Mouse (Mus musculus) ovary, postnatal 14 days (tissue): ENCODE data around the gene Ank2.

ENCODE experiments used
- DNase-seq: peaks from one replicate; pipeline ENCODE4 v3.0.0; 2022; ENCODE audit warnings: low spot score

Gene Ank2

DNA sequence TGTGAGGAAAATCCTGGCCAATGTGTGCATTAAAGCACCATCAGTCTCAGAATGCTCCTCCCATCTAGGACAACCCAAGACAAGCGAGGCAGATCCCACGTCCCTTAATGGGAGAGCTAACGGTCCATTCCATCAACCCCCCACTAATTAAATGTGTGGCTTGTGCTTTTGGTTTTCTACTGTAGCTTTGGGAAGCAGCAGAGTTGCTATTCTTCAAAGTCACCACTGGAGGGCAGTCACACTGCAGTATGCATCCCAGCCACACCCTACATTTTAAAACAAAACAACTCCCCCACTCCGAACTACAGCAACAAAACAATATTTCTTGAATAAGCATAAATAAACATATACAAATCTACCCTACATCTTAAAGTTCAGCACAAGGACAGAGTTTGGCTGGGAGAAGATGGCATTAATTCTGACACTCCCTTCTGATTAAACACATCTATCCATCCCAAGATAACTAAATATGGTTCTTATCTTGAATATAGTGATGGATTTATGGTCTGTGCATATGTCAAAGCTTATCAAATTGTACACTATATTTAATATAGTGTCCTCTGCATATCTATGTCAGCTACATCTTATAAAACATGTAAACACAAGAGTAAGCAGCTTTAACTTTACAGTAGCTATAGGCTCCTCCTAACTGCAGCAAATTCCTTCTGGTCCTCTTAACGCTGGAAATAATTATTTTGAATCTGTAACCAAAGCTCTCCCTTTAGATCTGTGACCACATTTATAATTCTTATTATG lies 315.0 kb downstream of the Ank2 start:
- DNase-seq = no peak

DNA sequence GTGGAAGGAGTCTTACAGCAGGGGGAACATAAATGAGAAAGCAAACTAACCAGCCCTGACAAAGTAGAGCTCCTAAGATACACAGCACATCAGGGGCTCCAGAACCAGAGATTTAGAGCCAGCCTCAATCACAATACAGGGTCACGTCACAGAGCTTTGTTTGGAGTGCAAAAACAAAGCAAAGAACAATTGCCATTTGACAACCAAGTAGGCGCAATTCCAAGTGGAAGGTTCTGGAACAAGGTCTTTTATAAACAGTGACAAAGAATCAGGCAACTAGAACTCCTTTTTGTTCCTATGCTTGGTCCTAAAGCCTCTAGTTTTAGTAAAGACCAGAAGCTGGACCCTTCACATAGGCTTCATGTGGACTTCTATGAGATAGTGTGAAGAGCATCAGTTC lies 326.5 kb downstream of the Ank2 start:
- DNase-seq = no peak

DNA sequence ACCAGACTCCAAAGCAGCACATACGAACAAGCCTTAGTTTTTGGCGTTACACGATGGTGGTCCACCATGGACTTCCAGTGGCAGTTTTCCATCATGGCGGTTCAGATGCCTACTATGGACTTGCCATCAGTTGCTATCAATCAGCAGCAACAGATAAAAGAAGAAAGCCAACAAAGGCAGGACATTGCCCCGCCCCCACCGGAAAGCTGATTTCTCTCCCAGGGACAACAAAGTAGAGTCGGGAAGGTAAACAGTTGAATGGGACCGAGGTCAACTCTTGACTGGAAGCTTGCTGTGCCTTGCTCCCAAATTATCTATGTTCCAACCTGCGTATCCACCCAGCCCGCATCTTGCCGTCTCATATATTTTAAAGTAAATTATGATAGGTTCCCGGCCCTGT lies 328.9 kb downstream of the Ank2 start:
- DNase-seq = no peak

DNA sequence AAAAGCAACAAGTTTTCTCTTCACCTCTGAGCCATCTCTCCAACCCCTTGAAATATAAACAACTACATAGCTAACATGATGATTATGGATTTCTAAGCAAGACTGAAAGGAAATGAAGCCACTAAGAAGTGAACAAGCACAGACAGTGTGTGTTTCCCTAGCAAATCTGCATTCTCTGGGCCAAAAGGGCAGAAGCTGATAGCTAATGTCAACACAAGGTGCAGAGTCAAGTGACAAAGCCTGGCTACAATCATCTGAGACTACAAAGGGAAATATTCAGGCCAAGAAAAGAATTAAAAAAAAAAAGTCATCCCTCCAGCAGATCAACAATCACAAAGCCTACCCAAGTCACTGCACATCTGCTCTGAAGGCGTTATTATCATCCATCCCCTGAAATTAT lies 330.0 kb downstream of the Ank2 start:
- DNase-seq = no peak

DNA sequence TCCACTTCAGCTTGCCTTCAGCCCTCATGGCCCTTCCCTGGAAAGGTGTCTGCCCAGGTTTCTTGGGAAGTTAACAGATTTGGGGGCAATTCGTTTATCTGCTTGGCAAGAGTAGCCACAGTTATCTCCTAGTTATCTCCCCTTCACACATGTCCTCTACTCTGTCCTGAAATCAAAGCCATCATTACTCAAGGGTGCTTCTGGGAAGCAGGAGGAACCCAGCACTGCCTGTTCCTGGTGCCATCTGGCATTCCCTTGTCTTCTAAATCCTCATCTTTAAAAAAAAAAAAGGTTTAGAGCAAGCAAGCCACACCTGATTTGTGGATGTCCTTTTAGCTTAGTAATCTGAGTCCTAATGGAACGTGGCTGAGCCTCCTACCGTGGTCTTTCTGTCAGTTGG lies 335.4 kb downstream of the Ank2 start:
- DNase-seq = no peak

DNA sequence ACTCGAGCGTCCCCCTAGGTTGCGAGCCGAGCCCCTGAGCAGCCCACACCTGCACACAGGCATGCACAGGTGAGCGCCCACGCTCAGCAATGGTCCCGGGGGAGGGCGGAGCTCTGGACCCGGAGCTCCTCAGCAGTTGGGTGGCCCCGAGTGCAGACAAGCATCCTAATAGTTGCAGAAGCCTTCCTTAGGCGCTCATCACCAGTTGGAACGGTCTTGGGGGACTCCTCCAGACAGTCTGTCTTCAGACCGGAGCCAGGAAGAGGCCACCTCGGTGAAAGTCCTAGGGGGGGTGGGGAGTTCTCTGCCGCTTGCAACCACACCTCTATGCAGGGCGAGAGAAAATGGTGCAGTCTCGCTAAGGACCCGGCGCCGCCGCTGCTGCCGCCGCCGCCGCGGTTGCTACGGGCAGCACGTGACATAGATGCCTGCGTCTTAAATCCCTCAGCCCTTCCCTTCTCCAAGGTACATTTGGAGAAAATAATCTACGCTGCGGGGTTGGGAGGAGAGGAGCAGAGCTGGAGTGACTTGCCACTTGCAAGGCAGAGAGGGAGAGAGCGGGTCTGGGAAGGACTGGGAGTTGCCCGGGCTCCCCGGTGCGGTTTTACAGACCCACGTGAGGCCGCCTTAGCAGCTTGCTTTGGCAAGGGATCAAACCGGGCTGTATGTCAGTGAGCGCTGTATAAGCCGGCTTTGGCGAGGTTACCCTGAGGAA lies 337.0 kb downstream of the Ank2 start:
- DNase-seq = peak; percentile 18

DNA sequence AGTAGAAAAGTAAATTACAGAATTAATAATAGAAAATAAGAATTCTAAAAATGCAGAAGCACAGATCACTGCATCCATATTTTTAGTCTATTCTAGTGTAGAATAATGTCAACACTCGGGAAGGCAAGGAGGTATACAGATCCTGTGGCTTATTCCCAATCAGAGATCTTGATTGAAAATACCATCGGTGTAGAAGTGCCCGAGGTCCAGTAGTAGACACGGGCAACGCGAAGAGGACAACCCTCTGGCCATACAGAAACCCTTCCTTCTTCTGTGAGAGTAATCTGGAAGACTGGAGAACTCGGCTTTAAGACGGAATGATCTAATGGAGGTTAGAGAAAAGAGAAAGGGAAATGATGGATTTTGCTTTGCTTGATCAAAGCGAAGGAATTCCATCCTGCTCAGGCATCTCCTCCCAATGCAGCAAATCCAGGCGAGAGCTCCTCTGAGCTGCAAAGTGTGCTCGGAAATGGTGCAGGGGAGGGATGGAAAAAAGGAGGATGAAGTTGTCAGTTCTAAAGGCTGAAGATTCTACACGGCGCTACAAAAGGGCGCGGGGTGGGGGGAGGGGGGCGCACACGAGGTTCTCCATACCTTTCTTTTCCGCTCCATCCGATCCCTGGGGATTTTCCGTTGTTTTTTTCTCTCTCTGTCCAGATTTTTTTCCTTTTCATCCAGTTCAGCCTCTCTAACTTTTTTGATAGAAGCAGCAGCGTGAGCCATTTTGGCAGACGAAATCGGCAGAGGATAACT lies 337.9 kb downstream of the Ank2 start:
- DNase-seq = no peak

DNA sequence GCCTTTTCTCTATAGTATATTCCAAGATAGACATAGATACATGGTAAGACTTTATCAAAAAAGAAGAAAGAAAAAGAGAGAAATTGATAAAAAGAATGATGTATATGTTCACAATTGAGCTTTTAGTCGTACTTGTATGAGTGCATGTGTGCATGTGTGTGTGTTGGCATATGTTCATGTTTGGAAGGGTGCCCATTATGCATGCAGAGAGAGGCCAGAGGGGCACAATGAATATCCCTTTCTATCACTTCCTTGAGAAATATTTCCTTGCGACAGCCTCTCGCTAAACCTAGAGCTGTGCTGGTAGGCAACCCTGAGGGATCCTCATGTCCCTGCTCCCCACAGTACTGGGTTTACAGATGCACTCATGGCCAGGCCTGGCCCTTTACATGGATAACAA lies 341.4 kb downstream of the Ank2 start:
- no peak for DNase-seq

DNA sequence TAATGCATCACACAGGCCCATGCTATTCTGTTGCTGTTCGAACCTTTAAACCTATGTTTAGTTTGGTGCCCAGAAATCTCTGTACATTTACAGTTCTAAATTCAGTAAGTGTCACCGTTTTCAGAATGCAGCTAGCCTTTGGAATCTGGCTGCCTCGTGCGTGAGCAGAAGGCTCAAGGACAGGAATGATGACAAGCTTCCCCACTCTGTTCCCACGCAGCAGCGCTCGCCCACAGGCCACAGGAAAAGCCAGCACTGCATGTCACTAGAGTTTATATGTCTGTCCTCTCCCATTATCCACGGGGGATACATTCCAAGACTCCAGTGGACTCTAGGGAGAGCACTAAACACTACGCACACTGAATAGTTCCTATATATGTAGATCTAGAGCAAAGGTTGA lies 343.1 kb downstream of the Ank2 start:
- no peak for DNase-seq

DNA sequence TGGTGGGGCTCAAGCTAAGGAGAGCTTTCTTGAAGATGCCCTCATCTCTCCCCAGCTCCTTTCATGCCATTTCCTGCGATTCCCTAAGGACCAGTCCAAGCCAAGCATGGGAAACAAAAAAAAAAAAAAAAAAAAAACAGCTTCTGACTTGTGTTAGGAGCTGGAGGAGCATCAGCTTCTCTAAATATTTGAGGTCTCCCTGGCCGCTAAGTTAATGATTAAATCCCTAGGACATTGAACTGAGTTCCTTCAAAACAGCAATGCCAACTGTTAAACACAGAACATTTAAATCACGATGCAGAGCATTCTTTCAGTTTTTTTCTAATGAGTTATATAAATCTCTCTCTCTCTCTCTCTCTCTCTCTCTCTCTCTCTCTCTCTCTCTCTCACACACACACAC lies 345.3 kb downstream of the Ank2 start:
- no peak for DNase-seq

DNA sequence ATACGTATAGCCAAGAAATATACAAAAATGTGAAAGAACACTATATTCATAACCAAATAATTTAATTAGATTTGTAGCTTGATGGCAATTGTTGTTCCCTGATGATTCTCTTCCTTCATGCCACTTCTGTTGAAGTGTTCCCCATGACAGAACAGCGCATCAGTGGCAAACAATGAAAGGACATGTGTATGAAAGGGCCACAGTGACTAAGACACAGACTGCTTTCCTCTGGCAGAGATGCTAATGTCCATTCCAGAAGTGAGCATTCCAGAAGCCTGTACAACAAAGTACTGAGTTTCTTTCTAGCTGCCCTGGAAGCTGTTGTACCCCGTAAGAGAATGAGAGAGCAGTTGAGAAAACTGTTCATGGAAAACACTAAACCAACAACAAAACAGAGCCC lies 345.7 kb downstream of the Ank2 start:
- DNase-seq = no peak

DNA sequence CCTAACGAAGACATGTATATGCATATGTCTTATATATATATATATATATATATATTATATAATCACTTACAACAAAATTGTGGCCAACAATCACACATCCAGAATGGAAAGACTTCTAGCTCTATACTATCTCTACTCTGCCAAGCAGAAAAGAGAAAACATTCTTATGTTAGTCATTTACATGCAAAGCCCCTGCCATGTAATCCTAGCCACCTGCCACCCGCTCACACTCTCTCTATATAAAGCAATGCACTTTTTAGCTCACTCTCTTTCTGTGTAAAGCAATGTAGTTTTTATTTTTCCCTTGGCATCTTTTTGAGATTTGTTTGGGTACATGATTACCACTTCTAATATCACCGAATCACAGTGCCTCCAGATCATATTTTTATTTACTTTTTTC lies 350.5 kb downstream of the Ank2 start:
- DNase-seq = no peak

DNA sequence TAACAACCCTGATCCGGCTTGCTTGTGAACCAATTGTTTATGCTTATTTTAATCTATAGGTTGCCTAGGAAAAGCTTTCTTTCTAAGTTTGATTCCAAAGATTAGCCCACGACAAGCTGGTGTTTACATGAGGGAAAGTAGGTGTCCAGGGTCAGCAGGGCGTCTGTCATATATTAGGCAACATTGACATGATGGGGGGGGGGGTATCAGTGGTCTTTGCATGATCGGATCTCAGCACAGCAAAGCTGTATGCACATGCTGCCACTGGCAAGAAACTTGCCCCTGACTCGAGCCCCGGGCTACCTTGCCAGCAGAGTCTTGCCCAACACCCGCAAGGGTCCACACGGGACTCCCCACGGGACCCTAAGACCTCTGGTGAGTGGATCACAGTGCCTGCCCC lies 358.6 kb downstream of the Ank2 start:
- DNase-seq = no peak

DNA sequence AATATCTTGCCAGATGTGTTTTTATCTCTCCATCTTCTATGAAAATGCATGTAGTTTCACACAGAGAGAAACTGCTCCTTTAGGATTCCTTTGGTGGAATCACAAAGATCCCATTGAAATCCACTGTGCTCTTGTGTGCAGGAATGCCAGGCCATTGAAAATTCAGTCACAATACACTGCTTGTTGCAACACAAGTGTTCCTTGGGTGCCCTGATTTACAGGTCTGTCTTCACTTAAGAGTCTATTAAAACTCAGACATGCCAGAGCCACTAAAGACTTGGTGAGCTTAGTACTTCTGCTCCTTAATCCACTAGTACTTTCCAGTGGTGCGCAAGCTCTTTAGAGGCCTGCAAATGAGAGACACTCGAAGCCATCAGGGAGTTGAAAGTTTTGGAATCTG lies 359.5 kb downstream of the Ank2 start:
- no peak for DNase-seq

DNA sequence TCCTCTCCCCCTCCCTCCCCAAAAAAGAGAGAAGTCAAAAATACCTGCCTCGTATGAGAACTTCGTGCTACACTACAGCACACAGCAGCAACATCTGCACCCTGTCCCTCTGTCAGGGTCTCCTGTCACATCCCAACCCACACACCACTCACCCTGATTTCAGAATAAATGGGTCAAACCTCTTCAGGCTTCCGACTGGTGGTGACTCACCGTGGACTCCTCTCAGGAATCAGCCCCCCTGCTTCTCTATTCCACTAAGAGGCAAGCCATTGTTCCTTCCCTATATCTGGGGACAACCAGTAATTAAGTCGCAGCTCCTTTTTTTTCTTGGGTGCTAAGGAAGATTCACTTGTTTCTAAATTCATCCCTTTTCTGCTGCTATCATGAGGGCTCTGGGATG lies 361.6 kb downstream of the Ank2 start:
- no peak for DNase-seq

DNA sequence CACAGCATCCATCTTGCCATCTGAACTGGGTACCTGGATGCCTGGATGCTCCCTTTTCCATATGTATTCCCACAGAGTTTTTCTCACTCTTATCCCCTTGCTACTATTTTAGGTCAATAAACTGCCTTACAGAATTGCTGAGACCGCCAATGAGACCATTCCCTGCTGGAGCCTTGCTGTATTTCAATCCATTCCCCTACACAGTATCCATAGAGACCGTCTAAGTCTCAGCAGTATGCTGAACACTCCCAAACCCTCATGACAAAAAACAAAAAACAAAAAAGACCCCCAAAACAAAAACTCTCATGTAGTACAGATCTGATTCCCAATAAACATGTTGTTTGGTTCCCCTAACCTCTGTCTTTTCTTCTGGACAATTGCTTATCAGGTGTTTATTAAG lies 365.1 kb downstream of the Ank2 start:
- no peak for DNase-seq

DNA sequence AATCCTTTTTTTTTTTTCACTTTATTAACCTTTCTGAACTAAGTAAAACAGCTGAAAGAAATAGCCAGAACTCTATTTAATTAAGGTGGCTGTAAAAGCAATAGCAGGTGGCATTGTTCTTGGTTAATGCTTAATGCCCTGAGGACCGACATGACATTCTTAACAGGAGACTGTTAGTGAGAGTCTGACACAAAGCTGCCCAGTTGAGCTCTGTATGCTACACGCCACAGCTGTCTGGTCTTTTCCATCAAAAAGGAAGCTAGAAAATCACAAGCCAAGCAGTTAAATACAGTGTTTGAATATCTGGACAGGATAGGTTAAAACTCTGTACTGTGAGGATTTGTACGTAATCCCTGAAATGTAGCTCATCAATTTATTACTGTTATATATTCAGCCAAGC lies 368.1 kb downstream of the Ank2 start:
- no peak for DNase-seq

DNA sequence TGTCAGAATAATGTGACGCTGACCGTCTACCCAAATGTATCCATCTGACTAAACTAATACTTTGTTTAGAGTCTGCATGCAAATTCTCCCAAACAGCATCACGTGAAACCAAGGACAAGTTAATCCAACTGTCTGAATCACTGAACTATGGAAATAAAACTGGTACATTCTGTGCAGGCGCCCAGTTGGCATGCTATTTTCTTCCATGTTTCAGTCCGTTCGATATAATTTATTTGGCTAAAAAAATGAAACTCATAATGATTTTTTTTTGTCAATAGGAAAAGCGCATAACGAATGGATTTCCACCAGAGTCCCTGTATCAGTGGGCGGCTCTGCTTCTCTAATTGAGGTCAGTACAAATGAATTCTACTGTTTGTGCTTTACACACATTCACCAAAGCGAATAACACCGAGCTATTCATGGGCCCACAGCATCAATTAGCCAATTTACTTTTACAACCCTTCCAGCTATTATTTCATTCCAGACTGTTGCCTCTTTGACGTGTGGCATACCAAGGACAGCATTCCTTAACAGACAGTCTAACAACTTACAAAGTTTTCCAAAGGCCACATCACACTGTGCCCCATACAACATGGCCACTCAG lies 368.9 kb downstream of the Ank2 start:
- no peak for DNase-seq

DNA sequence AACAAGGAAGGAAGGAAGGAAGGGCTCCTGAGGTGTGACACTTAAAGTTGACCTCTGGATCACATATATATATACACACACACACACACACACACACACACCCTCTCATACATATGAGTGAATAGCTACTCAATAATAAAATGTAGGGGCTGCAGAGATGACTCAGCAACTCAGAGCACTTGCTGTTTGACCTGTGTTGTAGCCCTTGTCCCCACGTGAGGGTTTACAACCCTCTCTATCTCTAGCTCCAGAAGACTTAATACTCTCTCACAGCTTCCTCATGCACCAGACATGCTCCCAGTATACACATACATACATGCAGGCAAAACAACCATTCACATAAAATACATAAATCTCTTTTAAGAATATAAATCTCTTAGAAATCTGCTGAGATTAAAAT lies 369.4 kb downstream of the Ank2 start:
- DNase-seq = no peak

DNA sequence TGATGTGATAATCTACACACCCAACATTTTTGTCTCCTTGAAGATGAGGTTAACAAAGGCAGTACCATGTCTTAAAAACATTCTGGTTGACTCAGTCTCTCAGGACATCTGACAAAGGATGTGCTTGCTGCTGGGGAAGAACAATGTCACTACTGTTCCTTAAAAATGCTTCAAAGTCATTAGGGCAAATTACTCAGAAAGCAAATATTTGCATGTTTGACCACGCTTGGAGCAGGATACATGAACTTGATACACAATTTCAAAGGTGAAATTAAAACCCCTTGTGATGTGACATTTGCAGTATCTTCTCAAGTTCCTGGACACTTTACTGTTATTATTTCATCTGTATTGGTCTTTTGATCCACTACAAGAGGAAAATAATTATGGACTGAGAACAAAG lies 371.5 kb downstream of the Ank2 start:
- DNase-seq = no peak

DNA sequence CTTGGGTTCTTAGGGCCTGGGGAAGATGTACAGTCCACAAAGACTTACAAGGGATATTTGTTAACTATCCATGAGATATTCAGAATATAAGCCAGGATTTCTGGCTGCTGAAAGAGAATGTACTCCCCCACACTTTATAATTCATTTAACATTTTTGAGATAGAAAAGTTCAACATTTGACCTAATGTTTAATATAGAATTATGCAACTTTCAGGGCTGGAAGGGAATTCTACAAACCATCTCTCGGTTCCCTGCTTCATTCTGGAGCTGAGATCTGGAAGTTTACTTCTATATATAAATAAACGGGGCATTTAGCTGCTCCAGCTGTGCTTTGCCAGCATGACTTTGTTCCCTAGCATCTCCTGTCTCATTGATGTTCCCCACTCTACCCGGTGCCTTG lies 372.9 kb downstream of the Ank2 start:
- DNase-seq = no peak

DNA sequence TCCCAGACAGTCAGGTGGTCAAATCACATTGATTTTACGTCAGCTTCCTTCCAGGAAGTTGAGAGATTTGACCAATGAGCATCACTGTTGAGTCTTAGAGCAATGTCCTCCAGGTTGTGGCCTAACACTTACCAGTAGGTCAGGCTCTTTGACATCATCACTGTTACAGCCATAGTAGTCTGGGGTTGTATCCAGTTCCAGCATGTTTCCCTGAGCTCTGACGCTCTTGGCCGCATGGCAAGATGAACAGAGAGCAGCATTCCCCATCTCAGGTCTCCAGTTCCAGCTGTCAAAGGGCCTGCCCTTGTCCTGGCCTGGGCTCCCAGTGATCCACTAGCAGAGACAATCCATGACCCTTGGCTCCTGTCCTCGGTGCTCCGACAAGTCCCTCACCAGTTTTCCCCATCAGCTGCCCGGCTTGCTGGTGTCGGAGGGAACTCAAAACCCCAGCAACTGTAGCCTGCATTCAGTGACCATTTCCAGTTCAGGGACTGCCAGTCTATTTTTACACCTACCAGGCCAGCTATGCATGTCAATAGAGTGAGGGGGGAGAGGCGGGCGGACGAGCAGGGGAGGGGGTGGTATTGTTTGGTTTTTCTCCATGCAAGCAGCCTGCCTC lies 374.7 kb downstream of the Ank2 start:
- no peak for DNase-seq
